In genomic region chr1:160304969-160305498, GRCm38 (mm10) we compare ENCODE assay signal across 16 mouse cellular contexts.
DNase-seq lines count a peak whose midpoint lies in the region; ATAC-seq and TF ChIP-seq lines count a peak whose summit lies in the region.
"Had no signal": no experiment of that assay in that cellular context is flagged by ENCODE, and none has a peak within 500 bp of the region (broad histone marks: within the 10 kb centered on the region; RNA-seq: fewer than 3 reads in every experiment).

No protein-coding gene starts in this region.

- ATAC-seq in midbrain, embryonic 13.5 days, result peak; percentile 55; the same call in 1 of the 2 replicates
- ATAC-seq in megakaryocyte-erythroid progenitor cell, adult 5-6 weeks (replicated peaks; ENCODE audit: low FRiP score, low TSS enrichment, poor library complexity, severe bottlenecking), result no peak
- ATAC-seq: intestine, embryonic 16.5 days had no signal

- H3K27me3 ChIP-seq in spleen, adult 2 months (ENCODE audit: control insufficient read depth, insufficient read depth, low read length), result no peaks in the 10 kb centered on the region
- H3K27me3 ChIP-seq in midbrain, embryonic 13.5 days, result no peaks in the 10 kb centered on the region
- H3K27me3 ChIP-seq: embryonic facial prominence, embryonic 12.5 days; hindbrain, embryonic 13.5 days had no signal

- WGBS in spleen, adult 2 months, result 42% methylated on average over 6 of the region's 6 CpGs
- 45% methylated on average over 6 of the region's 6 CpGs for WGBS in midbrain, embryonic 13.5 days

- peaks cover 2% of the 10 kb centered on the region; the same call in 1 of the 2 replicates for H3K36me3 ChIP-seq in spleen, adult 2 months (ENCODE audit: control insufficient read depth, insufficient read depth, low read length)
- H3K36me3 ChIP-seq in midbrain, embryonic 13.5 days, result no peaks in the 10 kb centered on the region
- H3K36me3 ChIP-seq: embryonic facial prominence, embryonic 12.5 days; hindbrain, embryonic 13.5 days had no signal

- H3K4me2 ChIP-seq in midbrain, embryonic 13.5 days (replicated peaks), result no peak overlapping the region
- H3K4me2 ChIP-seq: embryonic facial prominence, embryonic 12.5 days; hindbrain, embryonic 13.5 days had no signal

- peak; percentile 82 for DNase-seq in heart, adult 11 months
- no peak for DNase-seq in heart, adult 9 months (ENCODE audit: low spot score in 2 of 2)
- no peak for DNase-seq in spleen, adult 2 months (ENCODE audit: low read depth in 1 of 2, low spot score in 2 of 2)
- no peak for DNase-seq in spleen, adult 18-20 months
- DNase-seq in ovary, postnatal 10 days (ENCODE audit: low spot score), result no peak
- DNase-seq in urinary bladder, postnatal 36 days (ENCODE audit: low spot score in 2 of 2), result no peak
- DNase-seq: B cell, adult 2 months; cerebellum, adult 11-12 months; lung, postnatal 10 days had no signal

- TF ChIP-seq CTCF in spleen, adult 2 months (IDR thresholded peaks at IDR 0.05; ENCODE audit: extremely low read depth, insufficient read depth, insufficient read length, insufficient replicate concordance), result no peak

- H3K27ac ChIP-seq in spleen, adult 2 months (ENCODE audit: insufficient read depth, low read length), result no peak overlapping the region
- H3K27ac ChIP-seq in midbrain, embryonic 13.5 days, result 0 out of 2 replicates have a peak overlapping the region, but pooled peaks have one; percentile 4
- H3K27ac ChIP-seq: embryonic facial prominence, embryonic 12.5 days; hindbrain, embryonic 13.5 days; kidney, postnatal 0 days had no signal

- no peak for TF ChIP-seq POLR2A in spleen, adult 2 months (IDR thresholded peaks at IDR 0.05; ENCODE audit: low read depth, low read length)

- peaks cover 6% of the 10 kb centered on the region for H3K4me1 ChIP-seq in spleen, adult 2 months (ENCODE audit: control insufficient read depth, insufficient read depth, insufficient read length)
- peaks cover 4% of the 10 kb centered on the region; the same call in 1 of the 2 replicates for H3K4me1 ChIP-seq in midbrain, embryonic 13.5 days (replicated peaks)

- peak overlapping the region; percentile 16 for H3K4me3 ChIP-seq in spleen, adult 2 months (ENCODE audit: extremely low read depth, insufficient read depth, insufficient read length)
- H3K4me3 ChIP-seq in midbrain, embryonic 13.5 days (replicated peaks), result no peak overlapping the region
- H3K4me3 ChIP-seq: embryonic facial prominence, embryonic 12.5 days; hindbrain, embryonic 13.5 days; myocyte had no signal

- no peak overlapping the region for H3K9ac ChIP-seq in midbrain, embryonic 13.5 days (replicated peaks)
- H3K9ac ChIP-seq: embryonic facial prominence, embryonic 12.5 days; hindbrain, embryonic 13.5 days had no signal

- H3K9me3 ChIP-seq in midbrain, embryonic 13.5 days, result no peaks in the 10 kb centered on the region
- H3K9me3 ChIP-seq: embryonic facial prominence, embryonic 12.5 days; hindbrain, embryonic 13.5 days had no signal
